Mouse (Mus musculus): Measurements from ENCODE around the gene Zfp81.
"Not testable (repeated sequence)": the region's sequence is repeated elsewhere in the genome, so short reads cannot be mapped to it uniquely, and the experiment has no call there.

Gene Zfp81

DNA sequence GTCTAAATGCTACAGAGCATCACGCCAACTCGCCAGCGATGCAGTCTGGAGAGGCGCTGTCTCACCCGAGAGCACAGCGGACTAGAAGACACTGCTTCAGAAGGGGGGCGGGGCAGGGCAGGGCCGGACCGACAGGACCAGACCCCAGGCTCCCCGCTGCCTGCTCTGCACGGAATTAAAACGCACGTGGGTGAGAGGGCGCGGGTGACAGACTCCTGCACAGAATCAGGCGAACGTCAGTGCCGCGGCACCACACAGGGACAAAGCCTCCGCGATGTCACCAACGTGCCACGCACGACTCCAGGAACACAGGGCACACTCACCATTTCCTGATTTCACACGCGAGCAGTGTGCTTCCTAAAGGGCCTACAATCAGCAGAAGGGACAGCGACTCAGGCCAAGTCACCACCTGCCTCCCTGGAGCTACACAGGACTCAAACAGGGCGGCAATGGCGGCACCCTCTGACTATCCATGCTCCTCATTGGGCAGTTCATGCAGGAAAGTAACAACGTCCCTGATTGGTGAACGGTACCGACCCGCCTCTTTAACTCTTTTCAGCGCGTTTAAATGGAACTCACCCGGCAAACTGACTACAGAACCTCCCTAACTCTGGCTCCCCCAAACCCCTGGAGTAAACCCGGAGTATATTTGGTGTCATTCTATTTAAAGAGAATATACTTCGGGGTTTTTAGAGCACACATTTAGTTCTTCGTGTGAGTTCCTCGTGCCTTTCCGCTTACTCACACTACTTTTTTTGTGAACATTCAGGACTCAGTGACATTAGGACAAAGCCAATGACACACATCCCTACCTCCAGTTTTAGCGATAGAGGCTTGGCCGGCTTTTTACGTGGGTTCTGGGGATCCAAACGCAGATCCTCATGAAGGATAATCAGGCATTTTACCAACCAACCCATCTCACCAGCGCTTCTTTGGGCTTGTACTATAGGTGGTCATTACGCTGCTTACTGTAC, at the start of gene Zfp81:
Zfp81 (minus strand) TSS at position 468 of the 974 bp plus-strand sequence.
- peak; percentile 85 to 86 for DNase-seq

DNA sequence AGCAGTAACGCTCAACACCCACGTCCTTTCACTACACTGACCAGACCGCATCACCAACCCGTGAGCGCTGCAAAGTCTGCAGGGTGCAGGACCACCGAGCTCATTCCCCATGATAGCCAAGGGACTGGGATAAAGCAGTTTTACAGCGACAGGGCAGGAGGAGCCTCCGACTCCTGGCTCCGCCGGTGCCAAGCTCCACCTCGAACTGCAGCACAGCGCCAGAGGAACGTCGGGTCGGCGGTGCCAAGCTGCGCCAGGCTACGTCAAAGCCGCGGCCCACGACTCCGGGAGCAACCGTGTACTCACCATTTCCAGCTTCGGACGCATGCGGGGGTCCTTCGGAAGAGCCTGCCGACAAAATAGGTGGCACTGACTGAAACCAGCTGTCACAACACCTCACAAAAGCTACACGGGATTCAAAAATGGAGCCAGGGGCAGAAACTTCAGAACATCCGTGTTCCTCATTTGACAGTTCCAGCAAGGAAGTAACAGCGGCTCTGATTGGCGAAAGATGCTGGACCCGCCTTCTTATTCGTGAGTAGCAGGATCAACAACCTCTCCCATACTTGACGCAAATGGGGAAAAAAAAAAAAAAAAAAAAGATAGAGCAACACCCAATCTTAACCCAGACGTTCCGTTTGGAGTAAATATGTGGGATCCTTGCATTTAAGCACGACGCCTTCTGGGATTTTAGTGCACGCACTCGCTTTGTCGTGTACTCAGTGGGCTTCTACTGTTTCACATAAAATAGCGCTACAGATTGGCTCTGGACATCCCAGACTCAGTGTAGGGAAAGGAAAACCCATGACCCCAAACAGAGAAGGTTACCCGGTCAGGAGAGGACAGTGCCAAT, 35.7 kb upstream of the Zfp81 start, which contains the start of gene Zfp101:
Zfp101 (minus strand) TSS at position 460 of the 853 bp plus-strand sequence.
- peak; percentile 86 to 90 for DNase-seq

DNA sequence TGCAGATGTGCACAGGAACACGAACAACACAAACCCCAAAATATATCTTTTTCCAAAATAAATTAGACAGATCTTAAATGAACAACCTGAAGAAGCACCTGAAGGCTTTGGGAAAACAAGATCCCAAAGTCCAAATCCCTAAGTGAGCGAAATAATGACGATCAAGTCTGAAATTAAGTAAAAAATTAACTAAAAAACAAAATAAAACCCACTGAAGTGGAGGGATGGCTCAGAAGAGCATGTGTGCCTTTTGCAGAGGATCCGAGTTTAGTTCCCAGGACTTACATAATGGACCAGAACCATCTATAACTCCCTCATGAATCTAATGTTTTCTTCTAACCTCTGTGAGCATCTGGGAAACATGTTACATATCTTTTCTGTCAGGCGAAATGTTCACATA, 33.6 kb upstream of the Zfp81 start:
- no peak for DNase-seq

DNA sequence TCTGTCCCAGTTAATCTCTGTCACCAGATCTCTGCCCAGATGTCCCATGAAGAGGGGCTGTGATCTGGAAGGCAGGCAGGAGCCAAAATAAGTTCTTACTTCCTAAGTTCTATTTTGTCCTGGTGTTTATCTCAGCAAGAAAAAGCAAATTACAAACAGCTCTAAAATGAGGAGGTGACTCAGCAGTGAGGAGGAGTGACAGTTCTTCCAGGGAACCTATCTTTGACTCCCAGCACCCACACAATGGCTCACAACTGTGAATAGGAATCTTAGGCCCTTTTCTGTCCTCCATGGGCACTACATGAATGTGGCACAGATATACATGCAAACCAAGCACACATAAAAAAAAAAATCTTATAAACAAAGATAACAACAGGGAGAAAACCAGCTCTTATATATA, 27.0 kb upstream of the Zfp81 start:
- DNase-seq = no peak

DNA sequence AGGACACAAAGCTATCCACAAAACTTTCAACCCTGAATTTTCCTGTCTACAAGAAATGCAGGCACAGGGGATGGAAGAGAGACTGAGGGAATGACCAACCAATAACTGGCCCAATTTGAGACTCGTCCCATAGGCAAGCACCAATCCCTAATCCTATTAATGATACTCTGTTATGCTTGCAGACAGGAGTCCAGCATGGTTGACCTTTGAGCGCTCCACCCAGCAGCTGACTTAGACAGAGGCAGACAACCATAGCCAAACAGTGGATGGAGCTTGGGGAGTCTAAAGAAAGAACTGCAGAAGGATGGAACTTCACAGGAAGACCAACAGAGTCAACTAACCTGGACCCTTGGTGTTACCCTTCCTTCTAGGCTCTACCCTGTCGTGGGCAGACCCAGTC, 14.1 kb upstream of the Zfp81 start:
- no peak for DNase-seq

DNA sequence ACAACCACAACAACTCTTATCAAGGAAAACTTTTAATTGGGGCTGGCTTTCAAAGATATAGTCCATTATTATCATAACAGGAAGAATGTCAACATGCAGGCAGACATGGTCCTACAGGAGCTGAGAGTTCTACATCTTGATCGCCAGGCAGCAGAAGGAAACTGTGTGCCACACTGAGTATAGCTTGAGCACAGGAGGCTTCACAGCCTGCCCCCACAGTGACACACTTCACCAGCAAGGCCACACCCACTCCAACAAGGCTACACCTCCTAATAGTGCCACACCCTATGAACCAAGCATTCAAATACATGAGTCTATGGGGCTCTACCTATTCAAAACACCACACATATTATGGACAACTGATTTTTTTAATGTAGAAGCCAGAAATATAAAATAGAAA, 5.7 kb downstream of the Zfp81 start:
- no peak for DNase-seq

DNA sequence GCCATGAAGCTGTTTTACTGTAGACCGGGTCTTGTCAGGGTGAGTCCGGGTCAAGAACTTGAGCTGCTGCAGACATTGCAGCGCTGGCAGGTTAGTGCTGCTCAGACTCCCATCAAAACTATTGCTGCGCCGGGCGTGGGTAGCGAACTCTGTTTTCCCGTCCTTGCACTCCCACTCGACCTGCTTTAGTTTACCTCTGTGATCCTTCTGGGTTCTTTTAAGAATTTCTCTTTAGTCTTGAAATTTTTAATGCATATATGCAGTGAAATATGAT, 68.9 kb downstream of the Zfp81 start:
- not testable (repeated sequence) for DNase-seq

DNA sequence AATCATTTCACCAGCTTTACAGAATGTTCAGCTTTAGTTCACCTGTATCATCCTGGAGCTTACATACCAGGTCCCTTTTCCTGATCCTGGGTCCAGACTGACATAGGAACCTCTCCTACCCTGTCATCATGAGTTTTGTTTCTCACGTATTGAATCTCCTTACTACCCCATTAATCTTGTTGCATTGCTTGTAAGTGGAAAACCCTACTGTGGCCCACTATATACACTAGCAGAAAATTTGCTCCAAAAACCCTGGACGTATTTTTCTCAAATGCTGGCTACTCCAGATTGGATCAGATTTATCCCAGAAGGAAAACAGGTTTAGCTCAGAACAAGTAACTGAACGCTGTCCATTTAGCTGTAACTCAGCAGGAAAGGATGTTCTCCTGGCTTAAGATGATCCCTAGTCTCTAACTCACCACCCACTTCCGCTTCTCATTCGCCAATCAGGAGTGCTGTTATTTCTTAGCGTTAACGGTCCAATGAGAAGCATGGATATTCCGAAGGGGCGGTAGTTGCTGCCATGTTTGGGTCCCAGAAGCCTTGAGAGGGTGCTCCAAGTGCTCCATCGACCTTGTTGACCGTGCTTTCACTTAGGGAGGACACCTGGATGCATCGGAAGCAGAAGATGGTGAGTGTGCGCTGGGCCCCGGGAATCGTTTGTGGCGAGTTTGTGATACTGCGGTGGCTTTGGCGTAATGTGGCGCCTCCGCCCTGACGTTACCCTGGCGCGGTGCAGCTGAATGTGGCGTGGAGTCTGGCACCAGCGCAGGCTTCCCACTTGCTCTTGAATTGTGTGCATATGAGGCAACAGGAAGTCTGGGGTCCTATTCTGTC, 69.4 kb downstream of the Zfp81 start, which contains the start of gene Zfp955b:
Zfp955b (plus strand) TSS at position 506 of the 837 bp plus-strand sequence.
- not testable (repeated sequence) for DNase-seq
